15 mouse cellular contexts compared by ENCODE assay signal in genomic region chr5:109950281-109950680, GRCm38 (mm10).
"Had no signal": no experiment of that assay in that cellular context is flagged by ENCODE, and none has a peak within 500 bp of the region (broad histone marks: within the 10 kb centered on the region; RNA-seq: fewer than 3 reads in every experiment).

No protein-coding gene starts in this region.

- H3K9me3 ChIP-seq: neural tube, embryonic 15.5 days; stomach, embryonic 15.5 days had no signal

- H3K27me3 ChIP-seq: neural tube, embryonic 15.5 days; stomach, embryonic 15.5 days had no signal

- H3K4me3 ChIP-seq: neural tube, embryonic 15.5 days; stomach, embryonic 15.5 days had no signal

- H3K4me1 ChIP-seq: neural tube, embryonic 15.5 days; stomach, embryonic 15.5 days had no signal

- DNase-seq: retina, postnatal 1 day; right cerebral cortex, adult 18-20 months; right cerebral cortex, postnatal 14 days; right cerebral cortex, postnatal 25 days; right cerebral cortex, postnatal 4 days; spleen, adult 18-20 months; thymus, adult 18-20 months; thymus, adult 2 months; thymus, postnatal 14 days; thymus, postnatal 25 days; thymus, postnatal 36 days; thymus, postnatal 4 days had no signal

- H3K9ac ChIP-seq: neural tube, embryonic 15.5 days; stomach, embryonic 15.5 days had no signal

- H3K36me3 ChIP-seq: neural tube, embryonic 15.5 days; stomach, embryonic 15.5 days had no signal

- H3K27ac ChIP-seq: neural tube, embryonic 15.5 days; stomach, embryonic 15.5 days; stomach, postnatal 0 days had no signal
